Mouse (Mus musculus) CD8-positive naive resting alpha-beta T cell, adult 57 days (primary cell): ENCODE data around the gene Upk3b. TPM values are rescaled to one million over a fixed set of nuclear protein-coding genes. Genes with fewer than 3 reads are reported as not detected.

Source experiments
- total RNA-seq: library from RNA; stranded (reverse); gene quantifications from one replicate; pipeline ENCODE4 v1.2.4, GENCODE M21; 2023

Gene Upk3b
- total RNA-seq = 0.43 TPM

DNA sequence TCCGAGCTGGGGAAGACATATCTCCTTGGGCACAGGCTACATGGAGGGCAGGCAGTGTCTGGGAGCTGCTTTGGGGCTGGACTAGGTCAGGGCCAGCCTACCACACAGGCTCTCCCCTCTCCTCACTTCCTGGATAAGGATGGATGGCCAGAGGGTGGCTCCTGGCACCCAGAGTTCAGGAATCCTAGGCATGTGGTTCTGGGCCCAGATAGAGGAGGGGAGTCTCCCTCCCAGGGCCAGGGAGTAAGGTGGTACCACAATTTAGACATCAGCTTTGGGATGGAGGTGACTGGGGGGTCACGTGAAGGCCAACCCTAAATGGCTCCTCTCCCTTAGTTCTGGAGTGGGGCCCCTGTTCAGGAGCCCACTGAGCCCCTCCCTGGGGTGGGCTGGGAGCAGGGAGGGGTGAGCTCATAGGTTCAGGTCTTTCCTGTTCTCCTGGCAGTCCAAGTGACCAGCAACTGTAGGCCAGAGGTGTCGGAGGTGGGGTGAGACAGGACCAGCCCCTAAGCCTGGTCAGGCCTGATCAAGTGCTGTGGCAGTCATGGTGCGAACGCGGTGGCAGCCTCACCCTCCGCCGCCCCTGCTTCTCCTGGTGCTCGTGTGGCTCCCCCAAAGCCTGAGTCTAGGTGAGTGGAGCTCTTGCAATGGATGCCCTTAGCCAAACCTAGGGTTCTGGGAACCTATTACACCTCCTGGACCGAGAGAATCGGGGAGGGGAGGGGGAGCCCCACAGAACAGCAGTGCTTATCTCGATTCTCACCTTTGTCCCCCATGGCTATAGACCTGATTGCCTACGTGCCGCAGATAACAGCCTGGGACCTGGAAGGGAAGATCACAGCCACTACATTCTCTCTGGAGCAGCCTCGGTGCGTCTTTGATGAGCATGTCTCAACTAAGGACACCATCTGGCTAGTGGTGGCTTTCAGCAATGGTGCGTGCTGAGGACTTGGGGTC, at the start of gene Upk3b:
TSS of gene Upk3b (plus strand) at position 239 of the 957 bp plus-strand sequence.

GRCm38 (mm10) chr5:135994725-135995687, 43.3 kb upstream of the Upk3b start, which contains the start of gene Dtx2:
TSS of gene Dtx2 (plus strand) at chr5:135994800.

GRCm38 (mm10) chr5:136054301-136055077, 16.2 kb downstream of the Upk3b start, which contains the start of gene Upk3bl:
TSS of gene Upk3bl (plus strand) at chr5:136054492.

GRCm38 (mm10) chr5:136083669-136084107, 45.4 kb downstream of the Upk3b start, which contains the start of gene Rasa4:
TSS of gene Rasa4 (plus strand) at chr5:136083916.

Other genes starting within 250 kb of the Upk3b start
- gene Srrm3, start 231.6 kb upstream of the Upk3b start, total RNA-seq = not detected
- 0.61 TPM for gene Hspb1, start 150.6 kb upstream of the Upk3b start, total RNA-seq
- 52.8 TPM for gene Ywhag, start 103.9 kb upstream of the Upk3b start, total RNA-seq
- not detected for gene Ssc4d, start 64.0 kb upstream of the Upk3b start, total RNA-seq
- not detected for gene Zp3, start 58.4 kb upstream of the Upk3b start, total RNA-seq
- gene Dtx2, start 43.7 kb upstream of the Upk3b start, total RNA-seq = 30.0 TPM
- gene Upk3bl, start 16.0 kb downstream of the Upk3b start, total RNA-seq = not detected
- 5.4 TPM for gene Rasa4, start 45.4 kb downstream of the Upk3b start, total RNA-seq
- 49.1 TPM for gene Polr2j, start 78.1 kb downstream of the Upk3b start, total RNA-seq
- gene Lrwd1, start 97.6 kb downstream of the Upk3b start, total RNA-seq = 43.4 TPM
- gene Alkbh4, start 97.7 kb downstream of the Upk3b start, total RNA-seq = 24.6 TPM
- gene Orai2, start 132.2 kb downstream of the Upk3b start, total RNA-seq = 238 TPM
- 29.5 TPM for gene Prkrip1, start 160.5 kb downstream of the Upk3b start, total RNA-seq
- gene Sh2b2, start 208.1 kb downstream of the Upk3b start, total RNA-seq = 1.0 TPM